Mouse (Mus musculus) ovary, postnatal 36 days (tissue): ENCODE results near the gene Acod1.
A peak's percentile ranks its signal among the peaks of the same experiment; 100 is the strongest.

ENCODE experiments used
- DNase-seq: peaks from one replicate; pipeline ENCODE4 v3.0.0; 2022; ENCODE audit warnings: low spot score, mixed read lengths

Gene Acod1

GRCm38 (mm10) chr14:103046677-103047076, at the start of gene Acod1:
Gene Acod1 (plus strand): TSS chr14:103046977.
- DNase-seq, result no peak

DNA sequence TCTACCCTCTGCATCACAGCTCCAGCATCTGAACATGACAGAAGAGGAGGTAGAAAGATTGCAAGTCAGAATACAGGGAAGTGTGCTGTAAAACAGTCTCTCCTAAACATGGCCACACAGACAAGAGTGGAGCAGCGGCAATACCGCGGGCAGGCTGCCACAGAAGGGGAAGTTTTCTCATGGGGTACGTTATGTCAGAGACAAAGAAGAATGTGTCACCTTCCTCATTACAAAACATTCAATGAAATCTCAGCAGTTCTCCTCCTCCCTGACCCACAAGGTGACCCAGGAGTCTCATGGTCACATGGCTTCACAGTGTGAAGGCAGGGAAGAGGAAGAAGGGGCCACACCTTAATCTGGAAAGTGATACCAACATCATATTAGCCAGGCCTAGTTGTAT, 39.0 kb upstream of the Acod1 start:
- DNase-seq, result no peak

GRCm38 (mm10) chr14:103011782-103012181, 35.0 kb upstream of the Acod1 start:
- peak; percentile 11 for DNase-seq

DNA sequence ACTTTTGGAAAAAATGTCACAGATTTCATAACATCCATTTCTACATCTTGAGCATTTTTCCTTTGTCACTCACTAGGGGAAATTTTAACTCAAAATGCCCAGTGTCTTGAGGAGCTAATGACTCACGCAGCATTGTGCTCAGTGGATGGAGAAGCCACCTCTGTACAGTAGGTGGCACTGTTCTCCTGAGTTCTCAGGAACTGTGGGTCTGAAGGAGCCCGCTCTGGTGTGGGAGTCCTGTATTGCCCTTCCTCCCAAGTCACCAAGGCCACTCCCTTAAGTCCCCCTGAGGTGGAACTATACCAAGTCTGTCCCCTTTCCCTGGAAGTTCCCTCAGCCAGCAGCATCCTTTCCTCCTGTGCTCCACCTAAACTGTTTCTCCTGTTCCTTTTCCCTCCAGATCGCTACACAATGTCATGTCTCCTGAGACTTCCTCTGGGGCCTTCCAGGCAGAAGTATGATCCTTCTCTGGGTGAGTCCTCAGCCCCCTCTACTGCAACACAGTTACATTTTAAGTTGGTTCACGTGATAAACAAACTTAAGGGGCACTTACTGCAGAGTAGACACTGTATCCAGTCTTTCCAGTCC, 34.1 kb upstream of the Acod1 start:
- DNase-seq, result peak; percentile 19

DNA sequence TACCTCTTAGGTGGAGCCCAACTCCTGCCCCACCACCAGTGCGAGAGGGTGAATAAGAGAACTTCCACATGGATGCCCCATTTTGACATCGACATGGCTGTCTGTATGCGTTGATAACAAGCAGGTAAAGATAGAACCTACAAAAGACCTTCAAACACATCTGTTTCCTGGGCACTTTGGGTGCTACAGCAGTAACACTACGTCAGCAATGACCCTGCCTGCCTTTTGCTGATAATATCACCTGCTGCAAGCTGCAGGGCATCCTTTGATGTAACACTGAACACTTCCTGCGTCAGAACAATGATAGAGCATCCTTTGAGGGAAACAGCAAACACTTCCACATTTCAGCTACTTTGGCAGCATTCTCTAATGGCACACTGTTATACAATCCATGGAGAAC, 29.8 kb upstream of the Acod1 start:
- DNase-seq, result no peak

DNA sequence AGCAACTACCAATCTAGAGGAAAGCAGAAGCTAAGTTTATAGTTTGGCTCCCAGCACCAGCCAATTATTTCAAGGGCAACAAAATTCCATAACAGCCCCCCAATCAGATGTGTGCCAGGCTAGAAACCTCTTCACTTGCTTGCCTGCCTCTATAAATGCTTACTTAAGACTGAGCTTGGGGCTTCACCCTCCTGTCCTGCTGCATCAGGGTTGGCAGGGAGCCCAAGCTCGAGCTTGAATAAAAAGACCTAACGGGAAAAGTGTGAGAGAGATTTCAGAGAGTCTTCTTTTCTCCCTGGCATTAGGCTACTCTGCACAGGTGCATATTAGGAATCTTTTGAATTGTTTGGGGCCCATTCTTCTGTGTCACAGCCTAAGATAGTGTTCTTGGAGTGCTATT, 26.7 kb upstream of the Acod1 start:
- DNase-seq, result no peak

GRCm38 (mm10) chr14:103029203-103029602, 17.6 kb upstream of the Acod1 start:
- no peak for DNase-seq

DNA sequence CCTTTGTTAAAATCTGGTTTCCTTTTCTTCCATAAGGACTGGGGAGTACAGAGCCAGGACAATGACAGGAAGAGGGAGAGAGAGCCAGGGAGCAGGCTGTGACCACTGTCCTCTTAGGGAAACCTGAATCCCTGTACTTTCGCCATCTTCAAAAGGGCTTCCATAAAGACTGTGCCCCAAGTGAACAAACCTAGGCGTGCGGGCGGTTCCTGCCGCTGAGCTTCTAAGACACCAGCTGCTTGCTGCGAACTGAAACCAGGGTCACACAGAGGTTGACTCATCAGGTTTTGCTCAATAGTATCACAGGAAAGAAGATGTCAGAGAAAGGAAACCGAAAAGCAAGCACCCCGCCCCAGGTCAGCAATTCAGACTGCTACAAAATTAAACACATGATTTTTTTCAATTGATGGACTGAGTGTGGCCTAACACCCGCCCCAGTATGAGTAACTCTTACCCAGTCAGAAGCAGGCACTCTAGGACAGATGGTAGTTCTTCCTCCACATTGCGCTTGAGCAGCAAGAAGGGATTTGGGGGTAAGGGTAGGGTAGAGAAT, 13.4 kb upstream of the Acod1 start:
- no peak for DNase-seq

- no peak for DNase-seq
These were observed 12.7 kb upstream of the Acod1 start for GRCm38 (mm10) chr14:103034076-103034475.

- no peak for DNase-seq
These were observed 9.8 kb upstream of the Acod1 start for GRCm38 (mm10) chr14:103037016-103037415.

DNA sequence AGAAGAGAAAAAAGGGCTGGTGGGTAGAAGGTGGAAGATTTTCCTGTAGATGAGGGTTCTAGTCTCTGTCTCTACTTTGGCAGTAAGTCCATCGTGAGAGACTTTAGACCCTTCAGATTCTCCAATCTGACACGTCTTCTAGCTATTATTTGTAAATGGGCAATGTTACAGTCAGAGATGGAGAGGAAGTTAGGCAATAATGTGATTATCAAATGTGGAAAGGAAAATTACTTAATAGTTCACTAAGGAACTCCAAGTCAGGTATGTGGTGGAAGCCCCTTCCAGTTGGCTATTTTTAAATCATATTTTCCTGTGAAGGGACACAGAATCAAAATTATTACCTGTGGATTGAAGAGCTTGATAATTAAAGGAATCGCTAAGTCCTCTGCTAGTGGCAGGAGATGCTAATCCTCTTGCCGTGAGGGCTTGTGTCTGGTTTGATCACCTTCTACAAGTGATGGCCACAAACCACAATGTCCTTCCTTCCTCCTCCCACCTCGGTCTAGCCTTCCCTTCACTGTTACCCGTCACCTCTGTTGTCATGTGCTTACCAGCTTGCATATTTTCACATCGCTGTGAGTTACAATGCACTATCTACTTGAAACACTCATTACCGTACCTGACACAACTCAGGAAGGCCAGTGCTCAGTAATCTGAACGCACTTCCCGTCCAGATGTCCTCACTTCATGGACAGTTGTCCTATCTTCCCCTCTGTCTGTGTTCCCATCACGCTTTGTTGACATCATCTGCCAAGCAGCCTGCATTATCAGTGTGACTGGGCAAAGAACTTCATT, 1.7 kb downstream of the Acod1 start:
- no peak for DNase-seq

DNA sequence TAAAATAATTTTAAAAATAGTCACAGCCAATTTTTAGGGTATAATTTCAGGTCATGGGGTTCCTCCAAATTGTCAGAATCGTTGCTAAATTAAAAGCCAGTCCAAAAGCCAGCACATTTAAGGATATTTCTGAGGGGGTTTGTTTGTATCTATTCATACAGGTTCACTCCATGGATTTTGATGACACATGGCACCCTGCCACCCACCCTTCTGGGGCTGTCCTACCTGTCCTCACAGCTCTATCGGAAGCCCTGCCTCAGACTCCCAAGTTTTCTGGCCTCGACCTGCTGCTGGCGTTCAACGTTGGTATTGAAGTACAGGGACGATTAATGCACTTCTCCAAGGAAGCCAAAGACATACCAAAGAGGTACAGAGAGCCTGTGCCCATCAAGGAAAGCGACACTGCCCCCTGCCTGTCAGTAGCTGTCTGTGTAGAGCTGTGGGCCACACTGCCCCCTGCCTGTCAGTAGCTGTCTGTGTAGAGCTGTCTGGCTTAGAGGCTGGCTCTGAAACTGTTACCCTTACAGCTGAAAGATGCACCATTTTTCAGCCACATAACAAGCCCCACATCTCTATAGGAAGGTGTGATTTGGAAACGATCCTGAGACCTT, 4.5 kb downstream of the Acod1 start:
- DNase-seq, result peak; percentile 79

GRCm38 (mm10) chr14:103054731-103055130, 8.0 kb downstream of the Acod1 start:
- DNase-seq, result no peak

GRCm38 (mm10) chr14:103056601-103057000, 9.8 kb downstream of the Acod1 start:
- DNase-seq, result no peak

- DNase-seq, result no peak
These were observed 12.2 kb downstream of the Acod1 start for GRCm38 (mm10) chr14:103058998-103059397.

DNA sequence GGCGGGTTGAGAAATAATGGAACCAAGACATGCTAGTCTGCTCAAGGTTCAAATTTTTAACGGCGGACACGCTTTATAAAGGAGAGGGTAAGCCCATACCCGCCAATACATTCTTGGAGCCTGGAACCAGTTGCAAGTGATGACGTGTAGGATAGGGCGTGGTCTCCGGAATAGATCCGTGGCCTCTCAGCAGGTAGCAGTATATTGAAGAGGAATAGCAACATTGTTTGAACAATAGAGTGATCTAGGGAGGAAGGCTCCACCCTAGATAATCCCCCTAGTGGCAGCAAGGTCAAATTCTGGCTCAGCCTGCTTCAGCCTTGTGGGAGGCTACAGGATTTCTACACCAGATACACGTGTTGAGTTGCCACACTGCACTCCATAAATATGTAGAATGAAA, 12.7 kb downstream of the Acod1 start:
- no peak for DNase-seq

- DNase-seq, result peak; percentile 66
These were observed 18.8 kb downstream of the Acod1 start for GRCm38 (mm10) chr14:103065294-103066167.

DNA sequence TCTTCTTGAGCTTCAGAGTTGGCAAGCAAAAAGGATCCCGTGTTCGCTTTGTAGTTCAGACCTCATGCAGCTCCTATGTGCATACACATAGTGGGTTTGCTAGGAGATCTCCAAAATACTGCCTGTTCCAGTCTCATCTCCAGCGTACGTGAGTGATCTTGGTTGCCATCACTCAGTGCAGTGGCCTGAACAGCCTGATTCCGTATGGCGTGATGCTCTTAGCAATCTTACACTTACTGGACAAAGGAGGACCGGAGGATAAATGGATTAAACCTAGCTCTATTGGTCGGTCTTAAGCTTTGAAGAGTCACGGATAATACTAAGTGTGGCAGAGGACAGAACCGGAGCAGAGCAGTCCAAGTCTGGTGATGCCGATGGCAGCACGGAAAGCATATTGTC, 22.7 kb downstream of the Acod1 start:
- no peak for DNase-seq

GRCm38 (mm10) chr14:103069864-103070611, 23.3 kb downstream of the Acod1 start, which contains the start of gene Cln5:
Gene Cln5 (plus strand): TSS chr14:103070216.
- peak; percentile 96 for DNase-seq

- DNase-seq, result peak; percentile 18
These were observed 24.0 kb downstream of the Acod1 start for GRCm38 (mm10) chr14:103070790-103071189.

DNA sequence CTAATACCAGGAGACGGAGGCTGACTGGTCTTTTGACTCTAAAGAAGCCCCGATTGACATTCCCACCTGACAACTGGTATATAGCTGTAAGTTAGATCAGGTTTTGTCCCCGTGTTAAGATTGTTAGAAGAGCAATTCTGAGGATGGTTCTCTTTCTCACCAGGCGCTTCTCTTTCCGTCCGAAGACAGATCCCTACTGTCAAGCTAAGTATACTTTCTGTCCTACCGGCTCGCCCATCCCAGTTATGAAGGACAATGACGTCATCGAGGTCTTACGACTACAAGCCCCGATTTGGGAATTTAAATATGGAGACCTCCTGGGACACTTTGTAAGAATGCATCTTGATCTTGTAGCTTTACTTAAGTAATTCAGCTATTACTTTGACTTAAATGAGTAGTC, 24.7 kb downstream of the Acod1 start:
- no peak for DNase-seq
